Mouse (Mus musculus) monocyte, adult 5-6 weeks (primary cell): ENCODE measurements around the gene Krtap20-2. TPM values are rescaled to one million over a fixed set of nuclear protein-coding genes. Genes with fewer than 3 reads are reported as not detected.
"Not testable (repeated sequence)": the region's sequence is repeated elsewhere in the genome, so short reads cannot be mapped to it uniquely, and the experiment has no call there.

Source experiments
- ATAC-seq: fragments of 153-309, 156-312 bp; replicated peaks from 2 replicates; pipeline ENCODE4 v1.8.0; 2017; ENCODE audit warnings: mild to moderate bottlenecking; ENCODE audit not compliant: low TSS enrichment, insufficient number of reproducible peaks, severe bottlenecking, poor library complexity, low FRiP score
- total RNA-seq: library from RNA; stranded (forward); fragments of 200-1000, 200-491, 200-594 nt; gene quantifications from 3 replicates; pipeline ENCODE4 v1.2.3, GENCODE M21; 2017

Krtap20-2 gene
- total RNA-seq, result not detected in 3 replicates

DNA sequence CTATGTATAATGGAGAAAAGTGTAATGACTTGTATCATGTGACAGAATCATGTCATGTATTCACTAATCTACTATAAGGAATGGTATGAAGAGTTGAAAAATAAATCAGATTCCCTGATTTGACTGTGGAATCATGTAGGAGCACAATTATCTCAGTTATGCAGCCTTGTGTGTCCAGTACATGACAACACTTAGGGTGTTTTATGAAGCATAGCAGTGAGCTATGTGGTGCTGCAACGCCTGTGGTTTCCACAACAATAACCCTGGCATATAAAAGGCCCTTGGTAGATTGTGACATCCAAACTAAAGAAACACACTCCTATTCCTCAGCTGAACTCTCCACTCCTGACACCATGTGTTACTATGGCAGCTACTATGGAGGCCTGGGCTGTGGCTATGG is at the start of gene Krtap20-2:
Gene Krtap20-2, plus strand, starts transcription at position 301 of the 400 bp plus-strand sequence.
- no peak for ATAC-seq

DNA sequence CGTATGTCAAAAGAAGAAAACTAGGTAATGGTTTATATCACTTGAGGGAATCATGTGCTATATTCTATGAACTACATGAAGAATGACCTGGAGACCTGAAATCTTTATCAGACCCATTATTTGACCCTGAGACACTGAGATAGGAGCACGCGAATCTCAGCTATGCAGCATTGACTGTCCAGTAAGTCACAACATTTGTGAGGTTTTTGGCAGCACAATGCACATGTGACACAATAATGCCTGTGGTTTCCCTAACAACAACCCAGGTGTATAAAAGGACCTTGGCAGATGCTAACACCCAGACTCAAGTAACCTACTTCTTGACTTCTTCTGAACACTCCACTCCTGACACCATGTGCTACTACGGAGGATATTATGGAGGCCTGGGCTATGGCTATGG is 48.0 kb upstream of the Krtap20-2 start, which contains the start of gene Gm9789:
Gene Gm9789, plus strand, starts transcription at position 301 of the 400 bp plus-strand sequence.
- no peak for ATAC-seq

- ATAC-seq, result not testable (repeated sequence)
Observed at GRCm38 (mm10) chr16:89169190-89169589, 36.5 kb upstream of the Krtap20-2 start, which contains the start of gene Gm7735. Gene Gm7735, plus strand, starts transcription at chr16:89169490.

DNA sequence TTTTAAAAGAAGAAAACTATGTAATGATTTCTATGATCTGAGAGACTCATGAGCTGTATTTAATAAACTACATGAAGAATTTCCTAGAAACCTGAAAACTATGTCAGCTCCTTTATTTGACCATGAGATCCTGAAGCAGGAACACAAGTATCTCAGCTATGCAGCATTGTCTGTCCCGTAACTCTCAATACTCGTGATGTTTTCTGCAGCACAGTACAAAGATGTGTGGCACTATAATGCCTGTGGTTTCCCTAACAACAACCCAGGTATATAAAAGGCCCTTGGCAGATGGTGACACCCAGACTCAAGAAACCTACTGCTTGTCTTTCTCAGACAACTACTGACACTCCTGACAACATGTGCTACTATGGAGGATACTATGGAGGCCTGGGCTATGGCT is 31.2 kb upstream of the Krtap20-2 start, which contains the start of gene 1110057P08Rik:
Gene 1110057P08Rik, plus strand, starts transcription at position 301 of the 400 bp plus-strand sequence.
- no peak for ATAC-seq

DNA sequence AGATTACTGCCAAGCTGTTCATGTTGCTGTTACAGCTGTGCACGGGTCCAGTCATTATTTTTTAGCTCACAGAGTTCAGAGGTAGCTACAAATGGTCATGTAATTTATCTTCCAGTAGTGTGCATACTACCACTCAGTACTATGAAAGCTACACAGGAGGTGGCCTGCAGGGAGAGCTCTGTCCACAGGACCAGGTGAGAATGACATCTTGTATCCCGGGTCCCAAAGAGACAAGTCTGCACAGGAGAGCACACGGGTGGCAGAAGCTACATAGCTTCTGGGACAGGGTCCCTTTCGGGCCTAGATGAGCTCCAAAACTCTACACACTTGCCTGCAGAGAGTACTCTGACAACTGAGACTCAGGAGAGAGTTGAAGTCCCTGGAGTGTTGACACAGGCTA is 17.0 kb upstream of the Krtap20-2 start:
- ATAC-seq, result no peak

Other genes starting within 250 kb of the Krtap20-2 start
- gene Krtap16-3, start 243.0 kb upstream of the Krtap20-2 start, total RNA-seq, result not detected in 3 replicates
- gene Krtap22-2, start 195.1 kb upstream of the Krtap20-2 start, total RNA-seq, result not detected in 3 replicates
- gene Gm10229, start 190.6 kb upstream of the Krtap20-2 start, total RNA-seq, result not detected in 3 replicates
- gene Krtap6-1, start 174.2 kb upstream of the Krtap20-2 start, total RNA-seq, result not detected in 3 replicates
- not detected in 3 replicates for gene Gm10228, start 164.4 kb upstream of the Krtap20-2 start, total RNA-seq
- gene Krtap6-5, start 158.0 kb upstream of the Krtap20-2 start, total RNA-seq, result not detected in 3 replicates
- gene 1110025L11Rik, start 141.9 kb upstream of the Krtap20-2 start, total RNA-seq, result not detected in 3 replicates
- not detected in 3 replicates for gene Krtap6-3, start 121.8 kb upstream of the Krtap20-2 start, total RNA-seq
- gene Gm6358, start 65.0 kb upstream of the Krtap20-2 start, total RNA-seq, result not detected in 3 replicates
- gene Gm10061, start 54.8 kb upstream of the Krtap20-2 start, total RNA-seq, result not detected in 3 replicates
- gene Gm9789, start 47.9 kb upstream of the Krtap20-2 start, total RNA-seq, result not detected in 3 replicates
- gene Gm7735, start 36.4 kb upstream of the Krtap20-2 start, total RNA-seq, result not detected in 3 replicates
- not detected in 3 replicates for gene 1110057P08Rik, start 31.1 kb upstream of the Krtap20-2 start, total RNA-seq
- not detected in 3 replicates for gene Krtap21-1, start 198.0 kb downstream of the Krtap20-2 start, total RNA-seq
- not detected in 3 replicates for gene Krtap6-2, start 214.2 kb downstream of the Krtap20-2 start, total RNA-seq